Mouse (Mus musculus) liver, embryonic 13.5 days (tissue): ENCODE measurements around the gene Dld. TPM values are rescaled to one million over a fixed set of nuclear protein-coding genes. Genes with fewer than 3 reads are reported as not detected.

Source experiments
- ATAC-seq: fragments of 200-750 bp; cut with Nextera tagmentation; 2 replicates; pipeline ENCODE4 v1.8.0; 2017; ENCODE audit warnings: low read depth, mild to moderate bottlenecking, moderate number of reproducible peaks, moderate library complexity
- DNase-seq: peaks from one replicate; pipeline ENCODE4 v3.0.0; 2022
- H3K27ac ChIP-seq: fragments of 300-500 bp; sonication (generic); 2 replicates; pipeline ENCODE4 v1.5.1; 2015; ENCODE audit warnings: moderate library complexity, mild to moderate bottlenecking, inconsistent platforms
- H3K27me3 ChIP-seq: fragments of 300-500 bp; sonication (generic); 2 replicates; pipeline ENCODE4 v1.6.1; 2015; ENCODE audit warnings: mild to moderate bottlenecking, inconsistent platforms
- H3K36me3 ChIP-seq: fragments of 300-500 bp; sonication (generic); 2 replicates; pipeline ENCODE4 v1.6.1; 2015; ENCODE audit warnings: mild to moderate bottlenecking, inconsistent platforms
- H3K4me1 ChIP-seq: fragments of 300-500 bp; sonication (generic); replicated peaks from 2 replicates; pipeline ENCODE4 v1.6.1; 2015; ENCODE audit warnings: inconsistent platforms
- H3K4me2 ChIP-seq: fragments of 300-500 bp; sonication (generic); 2 replicates; pipeline ENCODE4 v1.6.1; 2015; ENCODE audit warnings: inconsistent platforms, mild to moderate bottlenecking, moderate library complexity
- H3K4me3 ChIP-seq: fragments of 300-500 bp; sonication (generic); replicated peaks from 2 replicates; pipeline ENCODE4 v1.5.1; 2015; ENCODE audit warnings: mild to moderate bottlenecking, inconsistent platforms
- H3K9ac ChIP-seq: fragments of 300-500 bp; sonication (generic); 2 replicates; pipeline ENCODE4 v1.6.1; 2015; ENCODE audit warnings: mild to moderate bottlenecking, inconsistent platforms
- H3K9me3 ChIP-seq: fragments of 300-500 bp; sonication (generic); replicated peaks from 2 replicates; pipeline ENCODE4 v1.6.1; 2016; ENCODE audit warnings: inconsistent platforms
- WGBS: fragments of 180-500 bp; shearing (Covaris S2); methylation state at CpG from one replicate; pipeline ENCODE4 v1.1.7; 2015; ENCODE audit not compliant: insufficient replicate concordance; 5-methylcytosine and 5-hydroxymethylcytosine counted together
- polyA plus RNA-seq: library from polyadenylated mRNA; unstranded; fragments of >200 nt; fragmentation: Nextera tagmentation; extraction: Ambion mirVana; gene quantifications from 2 replicates; pipeline ENCODE4 v1.2.1, GENCODE M21; 2015

Gene Dld
- polyA plus RNA-seq: 94.1 and 122 TPM in 2 replicates

GRCm38 (mm10) chr12:31350944-31351928, at the start of gene Dld:
Dld (minus strand) TSS chr12:31351453.
- H3K9me3 ChIP-seq: no peaks in the 10 kb centered on the region
- H3K9ac ChIP-seq: peak within 1 kb of the TSS; percentile 93
- DNase-seq (peak; percentile 93), ATAC-seq (peak; percentile 98)
- WGBS: 4% methylated on average over 57 of the region's 66 CpGs
- H3K4me3 ChIP-seq: peak within 1 kb of the TSS; percentile 92
- H3K4me2 ChIP-seq: peak within 1 kb of the TSS; percentile 87
- H3K27me3 ChIP-seq: no peaks in the 10 kb centered on the region
- H3K27ac ChIP-seq: peak within 1 kb of the TSS; percentile 83
- peaks cover 16% of the 10 kb centered on the region for H3K36me3 ChIP-seq
- H3K4me1 ChIP-seq: peaks cover 18% of the 10 kb centered on the region

DNA sequence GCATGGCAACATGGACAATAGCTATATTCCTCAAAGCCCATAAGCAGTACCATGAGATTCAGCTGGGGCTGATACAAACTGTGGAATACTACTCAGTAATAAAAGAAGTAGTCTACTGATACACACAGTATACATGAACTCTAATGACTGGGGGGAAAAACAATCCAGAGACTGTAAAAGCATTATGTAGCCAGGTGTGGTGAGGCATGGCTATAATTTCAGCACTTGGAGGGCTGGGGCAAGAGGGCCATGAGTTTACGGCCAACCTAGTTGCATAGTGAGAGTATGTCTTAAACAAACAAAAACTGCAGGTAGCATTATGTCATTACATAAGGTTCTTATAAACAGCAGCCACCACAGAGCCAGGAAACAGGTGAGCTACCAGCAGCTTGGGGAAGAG, 49.6 kb upstream of the Dld start:
- no peaks in the 10 kb centered on the region for H3K27me3 ChIP-seq
- 78% methylated on average over 1 of the region's 1 CpGs for WGBS
- DNase-seq (no peak), ATAC-seq (no peak)
- H3K9ac ChIP-seq: no peak overlapping the region
- no peaks in the 10 kb centered on the region for H3K36me3 ChIP-seq
- no peak overlapping the region for H3K27ac ChIP-seq
- H3K9me3 ChIP-seq: no peaks in the 10 kb centered on the region
- no peaks in the 10 kb centered on the region for H3K4me1 ChIP-seq
- H3K4me2 ChIP-seq: no peak overlapping the region
- no peak overlapping the region for H3K4me3 ChIP-seq

- 69% methylated on average over 4 of the region's 4 CpGs for WGBS
- no peak for DNase-seq
- Histone ChIP-seq H3K4me2 (no peak overlapping the region), H3K4me1 (no peaks in the 10 kb centered on the region), H3K4me3 (no peak overlapping the region), H3K9me3 (no peaks in the 10 kb centered on the region), H3K36me3 (no peaks in the 10 kb centered on the region), H3K9ac (no peak overlapping the region), H3K27me3 (no peaks in the 10 kb centered on the region), H3K27ac (no peak overlapping the region)
- ATAC-seq: no peak
These were observed 46.5 kb upstream of the Dld start for GRCm38 (mm10) chr12:31397709-31398108.

- WGBS: 62% methylated on average over 1 of the region's 1 CpGs
- Histone ChIP-seq H3K27me3 (no peaks in the 10 kb centered on the region), H3K4me1 (no peaks in the 10 kb centered on the region), H3K9ac (no peak overlapping the region), H3K36me3 (no peaks in the 10 kb centered on the region), H3K4me2 (no peak overlapping the region), H3K4me3 (no peak overlapping the region), H3K9me3 (no peaks in the 10 kb centered on the region), H3K27ac (no peak overlapping the region)
- no peak for DNase-seq
- ATAC-seq: no peak
These were observed 44.6 kb upstream of the Dld start for GRCm38 (mm10) chr12:31395895-31396294.

DNA sequence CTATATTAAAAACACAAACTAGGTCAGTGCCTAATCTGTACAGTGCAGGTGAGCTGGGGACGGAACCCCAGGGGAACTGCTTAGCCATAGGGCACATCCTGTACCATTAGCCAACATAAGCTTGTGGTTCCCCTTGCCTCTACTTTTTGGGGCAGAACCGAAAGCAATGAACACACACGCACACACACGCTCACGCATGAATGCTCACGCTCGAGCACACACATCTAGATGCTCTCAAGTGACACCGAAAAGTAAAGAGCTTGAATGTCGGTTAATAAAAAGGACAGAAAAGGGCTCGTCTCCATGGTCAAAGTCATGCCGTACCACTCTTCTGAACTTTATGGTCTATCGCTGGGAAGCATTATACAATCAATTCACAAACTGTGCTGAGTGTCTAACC, 40.4 kb upstream of the Dld start:
- H3K27ac ChIP-seq: no peak overlapping the region
- H3K9me3 ChIP-seq: no peaks in the 10 kb centered on the region
- H3K4me1 ChIP-seq: no peaks in the 10 kb centered on the region
- H3K27me3 ChIP-seq: no peaks in the 10 kb centered on the region
- DNase-seq (no peak), ATAC-seq (no peak)
- 80% methylated on average over 12 of the region's 12 CpGs for WGBS
- no peaks in the 10 kb centered on the region for H3K36me3 ChIP-seq
- no peak overlapping the region for H3K4me2 ChIP-seq
- no peak overlapping the region for H3K9ac ChIP-seq
- H3K4me3 ChIP-seq: no peak overlapping the region

DNA sequence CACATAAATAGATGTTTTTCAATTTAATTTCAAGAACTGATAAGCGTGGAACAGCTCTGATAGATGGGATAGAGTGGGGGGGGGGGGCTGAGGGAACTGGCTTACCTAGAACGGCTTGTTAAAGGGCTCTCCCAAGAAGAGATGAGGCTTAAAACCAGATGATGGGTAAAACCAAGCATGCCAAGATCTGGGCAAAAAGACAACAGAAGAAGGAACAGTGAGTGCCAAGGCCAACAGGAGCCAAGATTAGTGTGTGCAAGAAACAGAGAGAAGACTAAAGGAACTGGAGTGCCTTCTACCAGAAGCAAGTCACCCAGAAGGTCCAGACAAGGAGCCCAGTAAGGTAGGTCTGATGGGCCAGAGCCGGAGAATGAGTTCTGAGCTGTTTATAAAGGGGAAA, 39.3 kb upstream of the Dld start, which contains the start of gene Slc26a3:
Gene Slc26a3 (plus strand): TSS at position 301 of the 400 bp plus-strand sequence.
- DNase-seq (no peak), ATAC-seq (no peak)
- H3K36me3 ChIP-seq: no peaks in the 10 kb centered on the region
- no peak within 1 kb of the TSS for H3K27ac ChIP-seq
- 55% methylated on average over 3 of the region's 3 CpGs for WGBS
- H3K4me2 ChIP-seq: no peak within 1 kb of the TSS
- no peaks in the 10 kb centered on the region for H3K27me3 ChIP-seq
- no peaks in the 10 kb centered on the region for H3K4me1 ChIP-seq
- H3K9ac ChIP-seq: no peak within 1 kb of the TSS
- no peak within 1 kb of the TSS for H3K4me3 ChIP-seq
- no peaks in the 10 kb centered on the region for H3K9me3 ChIP-seq

GRCm38 (mm10) chr12:31387303-31387702, 36.0 kb upstream of the Dld start:
- H3K27ac ChIP-seq: no peak overlapping the region
- no peak overlapping the region for H3K4me2 ChIP-seq
- H3K4me1 ChIP-seq: no peaks in the 10 kb centered on the region
- H3K9ac ChIP-seq: no peak overlapping the region
- 53% methylated on average over 3 of the region's 3 CpGs for WGBS
- H3K27me3 ChIP-seq: no peaks in the 10 kb centered on the region
- ATAC-seq (no peak), DNase-seq (no peak)
- no peak overlapping the region for H3K4me3 ChIP-seq
- H3K36me3 ChIP-seq: no peaks in the 10 kb centered on the region
- no peaks in the 10 kb centered on the region for H3K9me3 ChIP-seq

DNA sequence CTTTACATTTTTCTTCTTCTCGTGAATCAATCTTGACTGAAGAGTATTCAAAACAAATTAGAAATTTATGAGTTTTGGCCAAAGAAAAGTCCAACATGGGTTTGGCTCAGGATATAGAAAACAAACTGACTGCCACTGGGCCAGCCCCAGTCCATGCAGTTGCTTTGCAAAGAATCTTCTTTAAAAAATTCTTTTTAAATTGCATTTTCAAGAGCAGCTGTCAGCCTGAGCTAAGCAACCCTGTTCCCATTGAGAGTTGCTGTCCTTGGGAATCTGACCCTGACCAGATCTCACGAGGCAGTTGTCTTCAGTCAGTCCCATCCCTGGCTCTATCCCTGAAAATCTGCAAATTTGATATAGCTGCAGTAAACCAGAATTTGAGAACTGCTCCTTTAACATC, 31.2 kb upstream of the Dld start:
- Histone ChIP-seq H3K36me3 (no peaks in the 10 kb centered on the region), H3K4me3 (no peak overlapping the region), H3K4me2 (no peak overlapping the region), H3K9me3 (no peaks in the 10 kb centered on the region), H3K9ac (no peak overlapping the region), H3K4me1 (no peaks in the 10 kb centered on the region), H3K27ac (no peak overlapping the region), H3K27me3 (no peaks in the 10 kb centered on the region)
- no peak for DNase-seq
- WGBS: 42% methylated on average over 2 of the region's 2 CpGs
- ATAC-seq: no peak

DNA sequence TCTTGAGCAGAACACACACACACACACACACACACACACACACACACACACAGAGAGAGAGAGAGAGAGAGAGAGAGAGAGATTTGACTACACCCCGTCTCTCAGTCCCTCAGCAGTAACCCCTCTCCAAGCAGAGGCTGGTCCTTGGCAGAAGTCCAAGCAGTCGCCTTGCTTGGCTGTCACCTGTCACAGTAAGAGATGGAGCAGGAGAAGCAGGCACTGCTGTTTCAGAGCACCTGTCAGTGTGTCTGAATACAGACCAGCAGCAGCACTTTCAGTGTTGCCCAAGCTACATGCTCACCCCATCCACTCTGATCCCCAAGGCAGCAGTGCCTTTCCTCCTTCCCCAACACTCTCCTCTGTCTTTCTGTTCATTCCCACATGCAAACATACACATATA, 29.6 kb upstream of the Dld start:
- no peaks in the 10 kb centered on the region for H3K36me3 ChIP-seq
- H3K4me2 ChIP-seq: no peak overlapping the region
- no peaks in the 10 kb centered on the region for H3K27me3 ChIP-seq
- H3K27ac ChIP-seq: no peak overlapping the region
- no peak overlapping the region for H3K4me3 ChIP-seq
- H3K9ac ChIP-seq: no peak overlapping the region
- peaks cover 5% of the 10 kb centered on the region for H3K4me1 ChIP-seq
- 43% methylated on average over 2 of the region's 2 CpGs for WGBS
- H3K9me3 ChIP-seq: no peaks in the 10 kb centered on the region
- ATAC-seq (no peak), DNase-seq (no peak)

DNA sequence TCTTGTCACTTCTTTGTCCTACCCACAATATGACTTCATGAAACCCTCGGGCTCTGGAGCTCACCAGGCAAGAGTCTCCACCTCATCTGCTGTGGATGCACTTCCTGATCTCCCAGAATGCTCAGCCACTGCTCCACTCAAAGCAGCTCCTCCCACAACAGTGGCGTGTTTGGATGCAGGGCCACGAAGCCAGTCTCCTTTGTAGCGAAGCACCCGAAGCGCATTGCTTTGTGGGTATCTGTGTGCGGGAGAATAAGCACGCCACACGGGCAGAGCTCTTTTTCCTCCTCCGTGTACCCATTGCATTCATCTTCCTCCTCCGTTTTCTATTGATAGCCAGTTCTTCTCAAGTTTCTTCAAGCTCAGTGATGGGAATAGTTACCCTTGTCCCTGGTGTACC, 26.0 kb upstream of the Dld start:
- H3K9me3 ChIP-seq: no peaks in the 10 kb centered on the region
- H3K4me3 ChIP-seq: no peak overlapping the region
- ATAC-seq (no peak), DNase-seq (no peak)
- peaks cover 10% of the 10 kb centered on the region for H3K4me1 ChIP-seq
- H3K4me2 ChIP-seq: no peak overlapping the region
- H3K9ac ChIP-seq: no peak overlapping the region
- H3K27ac ChIP-seq: no peak overlapping the region
- H3K27me3 ChIP-seq: no peaks in the 10 kb centered on the region
- H3K36me3 ChIP-seq: no peaks in the 10 kb centered on the region
- 62% methylated on average over 11 of the region's 11 CpGs for WGBS

DNA sequence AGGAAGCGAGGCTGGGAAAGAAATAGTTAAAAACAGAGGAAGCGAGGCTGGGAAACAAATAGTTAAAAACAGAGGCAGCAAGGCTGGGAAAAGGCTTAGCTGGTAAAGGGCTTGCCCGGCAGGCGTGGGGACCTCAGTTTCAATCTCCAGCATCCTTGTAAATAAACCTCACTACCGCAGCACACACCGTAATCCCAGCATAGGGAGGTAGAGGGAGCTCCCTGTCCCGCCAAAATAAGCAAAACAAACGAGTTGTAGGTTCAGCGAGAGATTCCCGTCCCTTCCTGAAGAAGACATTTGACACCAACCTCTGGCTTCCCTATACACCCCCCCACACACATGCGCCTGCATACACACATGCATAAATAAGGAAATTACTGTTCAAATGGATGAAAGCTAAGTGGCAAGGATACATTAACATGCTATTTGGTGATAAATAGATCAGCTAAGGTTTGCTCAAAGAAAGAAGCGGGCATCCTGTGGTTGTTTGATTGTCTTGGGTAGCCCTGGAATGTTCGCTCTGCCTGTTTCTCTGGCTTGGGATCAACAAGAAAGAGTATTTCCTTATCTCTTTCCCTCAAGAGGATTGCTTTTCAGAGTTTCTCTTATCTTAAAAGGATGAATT, 25.2 kb upstream of the Dld start:
- Histone ChIP-seq H3K27me3 (no peaks in the 10 kb centered on the region), H3K9me3 (no peaks in the 10 kb centered on the region), H3K4me3 (0 out of 2 replicates have a peak overlapping the region, but pooled peaks have one; percentile 0), H3K4me1 (peaks cover 10% of the 10 kb centered on the region), H3K27ac (no peak overlapping the region), H3K9ac (no peak overlapping the region), H3K36me3 (no peaks in the 10 kb centered on the region), H3K4me2 (peak overlapping the region; percentile 41)
- 14% methylated on average over 13 of the region's 13 CpGs for WGBS
- DNase-seq (no peak), ATAC-seq (no peak)
